Mouse (Mus musculus): ENCODE results near the gene Cradd. TPM values are rescaled to one million over a fixed set of nuclear protein-coding genes. Genes with fewer than 3 reads are reported as not detected.

The Cradd gene
- polyA plus RNA-seq, 1 experiment from 2014 or later, result 9.6 TPM

- Histone ChIP-seq H3K36me3 (no peaks in the 10 kb centered on the region), H3K9me3 (no peaks in the 10 kb centered on the region), H3K4me3 (no peak overlapping the region), H3K27me3 (ENCODE audit: insufficient read depth, poor library complexity, severe bottlenecking) (no peaks in the 10 kb centered on the region; the same call in 1 of the 2 replicates), H3K27ac (no peak overlapping the region), H3K4me1 (peaks cover 41% of the 10 kb centered on the region)
- WGBS, result 75% methylated on average over 6 of the region's 6 CpGs
- DNase-seq (ENCODE audit: low spot score), result no peak
These were observed 149.7 kb downstream of the Cradd start for GRCm38 (mm10) chr10:95174260-95174659.

- Histone ChIP-seq H3K36me3 (no peaks in the 10 kb centered on the region), H3K9me3 (no peaks in the 10 kb centered on the region)
- WGBS, result 41% methylated on average over 9 of the region's 9 CpGs
These were observed 153.1 kb downstream of the Cradd start for GRCm38 (mm10) chr10:95170721-95171354.

GRCm38 (mm10) chr10:95164949-95165348 is 159.0 kb downstream of the Cradd start:
- Histone ChIP-seq H3K36me3 (no peaks in the 10 kb centered on the region), H3K27me3 (ENCODE audit: insufficient read depth, poor library complexity, severe bottlenecking) (no peaks in the 10 kb centered on the region), H3K4me3 (no peak overlapping the region), H3K9me3 (no peaks in the 10 kb centered on the region), H3K27ac (no peak overlapping the region), H3K4me1 (peaks cover 12% of the 10 kb centered on the region)
- no peak for DNase-seq (ENCODE audit: low spot score)
- WGBS, result 84% methylated on average over 2 of the region's 2 CpGs

More at GRCm38 (mm10) chr10:95170721-95171354, 153.1 kb downstream of the Cradd start:
- H3K27ac ChIP-seq, result 0 out of 2 replicates have a peak overlapping the region, but pooled peaks have one; percentile 1
- no peak for DNase-seq (ENCODE audit: low spot score)
- peaks cover 27% of the 10 kb centered on the region for H3K4me1 ChIP-seq
- H3K4me3 ChIP-seq, result no peak overlapping the region
- no peaks in the 10 kb centered on the region; the same call in 1 of the 2 replicates for H3K27me3 ChIP-seq (ENCODE audit: insufficient read depth, poor library complexity, severe bottlenecking)

GRCm38 (mm10) chr10:95162691-95163374 is 161.1 kb downstream of the Cradd start:
- H3K27ac ChIP-seq, result peak overlapping the region; percentile 52
- DNase-seq (ENCODE audit: low spot score), result no peak
- WGBS, result 51% methylated on average over 8 of the region's 8 CpGs
- no peaks in the 10 kb centered on the region for H3K9me3 ChIP-seq
- H3K36me3 ChIP-seq, result no peaks in the 10 kb centered on the region
- no peaks in the 10 kb centered on the region for H3K27me3 ChIP-seq (ENCODE audit: insufficient read depth, poor library complexity, severe bottlenecking)
- no peak overlapping the region for H3K4me3 ChIP-seq
- H3K4me1 ChIP-seq, result peaks cover 12% of the 10 kb centered on the region

GRCm38 (mm10) chr10:95159675-95160256 is 164.2 kb downstream of the Cradd start:
- H3K27ac ChIP-seq, result no peak overlapping the region
- 65% methylated on average over 9 of the region's 9 CpGs for WGBS
- no peak for DNase-seq (ENCODE audit: low spot score)

GRCm38 (mm10) chr10:95156410-95156809 is 167.5 kb downstream of the Cradd start:
- 92% methylated on average over 5 of the region's 7 CpGs for WGBS
- no peaks in the 10 kb centered on the region for H3K9me3 ChIP-seq
- no peaks in the 10 kb centered on the region for H3K27me3 ChIP-seq (ENCODE audit: insufficient read depth, poor library complexity, severe bottlenecking)
- H3K4me1 ChIP-seq, result peaks cover 11% of the 10 kb centered on the region; the same call in 1 of the 2 replicates
- no peak for DNase-seq (ENCODE audit: low spot score)
- H3K27ac ChIP-seq, result no peak overlapping the region
- no peaks in the 10 kb centered on the region for H3K36me3 ChIP-seq
- H3K4me3 ChIP-seq, result no peak overlapping the region

More at GRCm38 (mm10) chr10:95159675-95160256, 164.2 kb downstream of the Cradd start:
- Histone ChIP-seq H3K4me3 (no peak overlapping the region), H3K27me3 (ENCODE audit: insufficient read depth, poor library complexity, severe bottlenecking) (no peaks in the 10 kb centered on the region), H3K36me3 (no peaks in the 10 kb centered on the region), H3K9me3 (no peaks in the 10 kb centered on the region), H3K4me1 (peaks cover 12% of the 10 kb centered on the region)

GRCm38 (mm10) chr10:95154675-95155074 is 169.3 kb downstream of the Cradd start:
- no peak for DNase-seq (ENCODE audit: low spot score)
- no peak overlapping the region for H3K27ac ChIP-seq
- no peaks in the 10 kb centered on the region for H3K27me3 ChIP-seq (ENCODE audit: insufficient read depth, poor library complexity, severe bottlenecking)
- H3K4me1 ChIP-seq, result peaks cover 11% of the 10 kb centered on the region; the same call in 1 of the 2 replicates
- no peak overlapping the region for H3K4me3 ChIP-seq
- H3K9me3 ChIP-seq, result no peaks in the 10 kb centered on the region
- WGBS, result 66% methylated on average over 1 of the region's 1 CpGs
- no peaks in the 10 kb centered on the region for H3K36me3 ChIP-seq

- H3K27me3 ChIP-seq (ENCODE audit: insufficient read depth, poor library complexity, severe bottlenecking), result no peaks in the 10 kb centered on the region
- H3K27ac ChIP-seq, result peak overlapping the region; percentile 23; the same call in 1 of the 2 replicates
- H3K4me3 ChIP-seq, result no peak overlapping the region
- H3K36me3 ChIP-seq, result no peaks in the 10 kb centered on the region
- peaks cover 11% of the 10 kb centered on the region; the same call in 1 of the 2 replicates for H3K4me1 ChIP-seq
- H3K9me3 ChIP-seq, result no peaks in the 10 kb centered on the region
- no peak for DNase-seq (ENCODE audit: low spot score)
- 47% methylated on average over 7 of the region's 7 CpGs for WGBS
These were observed 170.7 kb downstream of the Cradd start for GRCm38 (mm10) chr10:95153224-95153623.

- H3K4me3 ChIP-seq, result no peak overlapping the region
- no peaks in the 10 kb centered on the region for H3K27me3 ChIP-seq (ENCODE audit: insufficient read depth, poor library complexity, severe bottlenecking)
- DNase-seq (ENCODE audit: low spot score), result no peak
- no peaks in the 10 kb centered on the region for H3K9me3 ChIP-seq
- no peak overlapping the region for H3K27ac ChIP-seq
- H3K36me3 ChIP-seq, result no peaks in the 10 kb centered on the region
- 82% methylated on average over 9 of the region's 9 CpGs for WGBS
- peaks cover 11% of the 10 kb centered on the region; the same call in 1 of the 2 replicates for H3K4me1 ChIP-seq
These were observed 171.4 kb downstream of the Cradd start for GRCm38 (mm10) chr10:95152503-95152989.

- no peaks in the 10 kb centered on the region for H3K36me3 ChIP-seq
- no peaks in the 10 kb centered on the region for H3K27me3 ChIP-seq (ENCODE audit: insufficient read depth, poor library complexity, severe bottlenecking)
- 86% methylated on average over 6 of the region's 6 CpGs for WGBS
- no peak overlapping the region for H3K4me3 ChIP-seq
- no peaks in the 10 kb centered on the region for H3K9me3 ChIP-seq
- H3K27ac ChIP-seq, result no peak overlapping the region
- no peak for DNase-seq (ENCODE audit: low spot score)
- H3K4me1 ChIP-seq, result peaks cover 24% of the 10 kb centered on the region
These were observed 172.7 kb downstream of the Cradd start for GRCm38 (mm10) chr10:95151012-95151768.

- WGBS, result 46% methylated on average over 1 of the region's 1 CpGs
These were observed 174.3 kb downstream of the Cradd start for GRCm38 (mm10) chr10:95149666-95150065.

GRCm38 (mm10) chr10:95148641-95149040 is 175.3 kb downstream of the Cradd start:
- no peak for DNase-seq (ENCODE audit: low spot score)
- Histone ChIP-seq H3K4me1 (peaks cover 46% of the 10 kb centered on the region), H3K36me3 (no peaks in the 10 kb centered on the region), H3K9me3 (no peaks in the 10 kb centered on the region), H3K27ac (no peak overlapping the region), H3K4me3 (no peak overlapping the region), H3K27me3 (ENCODE audit: insufficient read depth, poor library complexity, severe bottlenecking) (no peaks in the 10 kb centered on the region)
- 88% methylated on average over 3 of the region's 3 CpGs for WGBS

More at GRCm38 (mm10) chr10:95149666-95150065, 174.3 kb downstream of the Cradd start:
- H3K36me3 ChIP-seq, result no peaks in the 10 kb centered on the region
- DNase-seq (ENCODE audit: low spot score), result no peak
- H3K27me3 ChIP-seq (ENCODE audit: insufficient read depth, poor library complexity, severe bottlenecking), result no peaks in the 10 kb centered on the region
- H3K9me3 ChIP-seq, result no peaks in the 10 kb centered on the region
- no peak overlapping the region for H3K27ac ChIP-seq
- peaks cover 35% of the 10 kb centered on the region for H3K4me1 ChIP-seq
- H3K4me3 ChIP-seq, result no peak overlapping the region

All from heart, embryonic 10.5 days (tissue).